Mouse (Mus musculus): ENCODE data around the gene Foxi1.

Gene Foxi1

DNA sequence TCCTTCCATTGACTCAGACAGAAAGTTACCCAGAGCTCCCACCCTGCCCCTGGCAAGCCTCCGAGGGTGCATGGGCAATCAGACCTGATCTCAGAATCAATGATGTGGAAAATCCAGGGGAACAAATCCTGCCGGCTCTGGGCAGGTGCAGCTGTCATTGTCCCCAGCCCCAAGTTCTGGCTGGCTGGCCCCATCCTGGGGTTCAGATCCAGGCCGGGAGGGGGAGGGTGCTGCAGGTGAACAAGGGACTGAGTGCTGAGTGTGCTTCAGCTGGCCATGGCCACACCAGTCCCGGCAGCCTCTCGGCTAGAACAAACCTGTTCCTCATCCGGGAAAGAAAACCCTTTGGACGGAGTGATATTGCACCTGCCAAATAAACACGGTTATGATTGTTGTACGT lies 49.0 kb downstream of the Foxi1 start:
- no peak for DNase-seq (ENCODE audit: low spot score)

DNA sequence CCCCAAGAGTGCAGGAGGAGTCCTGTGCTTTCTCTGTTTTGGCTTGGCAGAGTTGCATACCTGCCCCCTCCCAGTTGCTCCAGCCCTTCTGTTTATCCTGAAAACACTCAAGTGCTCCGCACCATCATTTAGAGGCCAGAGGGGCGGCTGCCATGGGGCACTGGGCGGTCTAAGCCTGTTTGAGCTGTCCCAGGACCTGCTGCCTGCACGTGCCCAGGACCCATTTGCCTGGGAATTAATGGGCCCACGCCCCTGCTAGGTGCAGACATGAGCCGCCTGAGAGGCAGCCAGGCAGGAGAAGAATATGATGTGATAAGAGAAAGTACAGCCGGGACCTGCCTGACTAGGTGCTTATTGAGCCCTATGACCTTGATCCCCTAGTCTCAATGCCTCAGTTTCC lies 52.7 kb downstream of the Foxi1 start:
- DNase-seq (ENCODE audit: low spot score): no peak
